Mouse (Mus musculus): ENCODE data around the gene Ap1ar. TPM values are rescaled to one million over a fixed set of nuclear protein-coding genes. Genes with fewer than 3 reads are reported as not detected.

Gene Ap1ar
- polyA plus RNA-seq, 1 experiment from 2014 or later = 26.2 TPM

GRCm38 (mm10) chr3:127868880-127869279 is 31.6 kb upstream of the Ap1ar start:
- no peaks in the 10 kb centered on the region for H3K36me3 ChIP-seq (ENCODE audit: control insufficient read depth, insufficient read depth, low read length)
- H3K4me3 ChIP-seq (ENCODE audit: control insufficient read depth in 1 of 2, insufficient read depth in 1 of 2, low read depth in 1 of 2, low read length in 2 of 2) = no peak overlapping the region
- no peak overlapping the region for H3K9ac ChIP-seq (ENCODE audit: low read length)
- WGBS = 85% methylated on average over 5 of the region's 5 CpGs
- no peak overlapping the region for H3K4me2 ChIP-seq (ENCODE audit: low read length)
- no peaks in the 10 kb centered on the region for H3K4me1 ChIP-seq (ENCODE audit: control insufficient read depth in 2 of 2, insufficient read depth in 2 of 2, low read length in 2 of 2)
- H3K27ac ChIP-seq (replicated peaks in 1 of 2; ENCODE audit: control insufficient read depth in 1 of 2, insufficient read depth in 1 of 2, low read depth in 2 of 2, low read length in 2 of 2) = no peak overlapping the region
- no peak for ATAC-seq (ENCODE audit: insufficient number of reproducible peaks, insufficient read depth, low FRiP score, low read depth)
- H3K27me3 ChIP-seq (ENCODE audit: control insufficient read depth, insufficient read depth, low read length) = no peaks in the 10 kb centered on the region
- H3K9me3 ChIP-seq (ENCODE audit: control insufficient read depth, low read length) = no peaks in the 10 kb centered on the region

- no peak overlapping the region for H3K9ac ChIP-seq (ENCODE audit: low read length)
- H3K27ac ChIP-seq (replicated peaks in 1 of 2; ENCODE audit: control insufficient read depth in 1 of 2, insufficient read depth in 1 of 2, low read depth in 2 of 2, low read length in 2 of 2) = no peak overlapping the region
- H3K4me2 ChIP-seq (ENCODE audit: low read length) = no peak overlapping the region
- 90% methylated on average over 9 of the region's 9 CpGs for WGBS
- no peaks in the 10 kb centered on the region for H3K9me3 ChIP-seq (ENCODE audit: control insufficient read depth, low read length)
- no peak overlapping the region for H3K4me3 ChIP-seq (ENCODE audit: control insufficient read depth in 1 of 2, insufficient read depth in 1 of 2, low read depth in 1 of 2, low read length in 2 of 2)
- no peaks in the 10 kb centered on the region for H3K36me3 ChIP-seq (ENCODE audit: control insufficient read depth, insufficient read depth, low read length)
- no peak for ATAC-seq (ENCODE audit: insufficient number of reproducible peaks, insufficient read depth, low FRiP score, low read depth)
- no peaks in the 10 kb centered on the region for H3K27me3 ChIP-seq (ENCODE audit: control insufficient read depth, insufficient read depth, low read length)
- peaks cover 0 to 3% of the 10 kb centered on the region in 2 experiments; a peak in 2 of 4 replicates for H3K4me1 ChIP-seq (ENCODE audit: control insufficient read depth in 2 of 2, insufficient read depth in 2 of 2, low read length in 2 of 2)
These were observed 30.9 kb upstream of the Ap1ar start for GRCm38 (mm10) chr3:127868046-127868758.

- no peaks in the 10 kb centered on the region for H3K27me3 ChIP-seq (ENCODE audit: control insufficient read depth, insufficient read depth, low read length)
- WGBS = 36% methylated on average over 2 of the region's 2 CpGs
- H3K4me2 ChIP-seq (ENCODE audit: low read length) = no peak overlapping the region
- no peak overlapping the region for H3K27ac ChIP-seq (replicated peaks in 1 of 2; ENCODE audit: control insufficient read depth in 1 of 2, insufficient read depth in 1 of 2, low read depth in 2 of 2, low read length in 2 of 2)
- peaks cover 3% of the 10 kb centered on the region; the same call in 1 of the 2 replicates for H3K9me3 ChIP-seq (ENCODE audit: control insufficient read depth, low read length)
- peaks cover 0 to 3% of the 10 kb centered on the region in 2 experiments; a peak in 2 of 4 replicates for H3K4me1 ChIP-seq (ENCODE audit: control insufficient read depth in 2 of 2, insufficient read depth in 2 of 2, low read length in 2 of 2)
- H3K36me3 ChIP-seq (ENCODE audit: control insufficient read depth, insufficient read depth, low read length) = no peaks in the 10 kb centered on the region
- no peak overlapping the region for H3K9ac ChIP-seq (ENCODE audit: low read length)
- no peak overlapping the region for H3K4me3 ChIP-seq (ENCODE audit: control insufficient read depth in 1 of 2, insufficient read depth in 1 of 2, low read depth in 1 of 2, low read length in 2 of 2)
- ATAC-seq (ENCODE audit: insufficient number of reproducible peaks, insufficient read depth, low FRiP score, low read depth) = no peak
These were observed 26.9 kb upstream of the Ap1ar start for GRCm38 (mm10) chr3:127864242-127864641.

- Histone ChIP-seq H3K27me3 (ENCODE audit: control insufficient read depth, insufficient read depth, low read length) (no peaks in the 10 kb centered on the region), H3K4me2 (ENCODE audit: low read length) (no peak overlapping the region), H3K27ac (replicated peaks in 1 of 2; ENCODE audit: control insufficient read depth in 1 of 2, insufficient read depth in 1 of 2, low read depth in 2 of 2, low read length in 2 of 2) (no peak overlapping the region), H3K36me3 (ENCODE audit: control insufficient read depth, insufficient read depth, low read length) (no peaks in the 10 kb centered on the region), H3K4me1 (ENCODE audit: control insufficient read depth in 2 of 2, insufficient read depth in 2 of 2, low read length in 2 of 2) (peaks cover 0 to 3% of the 10 kb centered on the region in 2 experiments; a peak in 2 of 4 replicates), H3K9me3 (ENCODE audit: control insufficient read depth, low read length) (peaks cover 6% of the 10 kb centered on the region; the same call in 1 of the 2 replicates), H3K4me3 (ENCODE audit: control insufficient read depth in 1 of 2, insufficient read depth in 1 of 2, low read depth in 1 of 2, low read length in 2 of 2) (no peak overlapping the region), H3K9ac (ENCODE audit: low read length) (no peak overlapping the region)
- WGBS = 44% methylated on average over 3 of the region's 3 CpGs
- no peak for ATAC-seq (ENCODE audit: insufficient number of reproducible peaks, insufficient read depth, low FRiP score, low read depth)
These were observed 26.2 kb upstream of the Ap1ar start for GRCm38 (mm10) chr3:127863571-127863970.

- Histone ChIP-seq H3K9ac (ENCODE audit: low read length) (no peak overlapping the region), H3K4me2 (ENCODE audit: low read length) (no peak overlapping the region), H3K4me1 (ENCODE audit: control insufficient read depth in 2 of 2, insufficient read depth in 2 of 2, low read length in 2 of 2) (peaks cover 0 to 3% of the 10 kb centered on the region in 2 experiments; a peak in 2 of 4 replicates), H3K4me3 (ENCODE audit: control insufficient read depth in 1 of 2, insufficient read depth in 1 of 2, low read depth in 1 of 2, low read length in 2 of 2) (no peak overlapping the region), H3K36me3 (ENCODE audit: control insufficient read depth, insufficient read depth, low read length) (no peaks in the 10 kb centered on the region), H3K9me3 (ENCODE audit: control insufficient read depth, low read length) (peaks cover 6% of the 10 kb centered on the region; the same call in 1 of the 2 replicates), H3K27me3 (ENCODE audit: control insufficient read depth, insufficient read depth, low read length) (no peaks in the 10 kb centered on the region), H3K27ac (replicated peaks in 1 of 2; ENCODE audit: control insufficient read depth in 1 of 2, insufficient read depth in 1 of 2, low read depth in 2 of 2, low read length in 2 of 2) (no peak overlapping the region)
- ATAC-seq (ENCODE audit: insufficient number of reproducible peaks, insufficient read depth, low FRiP score, low read depth) = no peak
- WGBS = 78% methylated on average over 4 of the region's 4 CpGs
These were observed 25.2 kb upstream of the Ap1ar start for GRCm38 (mm10) chr3:127862479-127862878.

- H3K27me3 ChIP-seq (ENCODE audit: control insufficient read depth, insufficient read depth, low read length) = no peaks in the 10 kb centered on the region
- peaks cover 6% of the 10 kb centered on the region; the same call in 1 of the 2 replicates for H3K9me3 ChIP-seq (ENCODE audit: control insufficient read depth, low read length)
- H3K4me1 ChIP-seq (ENCODE audit: control insufficient read depth in 2 of 2, insufficient read depth in 2 of 2, low read length in 2 of 2) = peaks cover 0 to 3% of the 10 kb centered on the region in 2 experiments; a peak in 2 of 4 replicates
- no peak overlapping the region for H3K4me2 ChIP-seq (ENCODE audit: low read length)
- H3K9ac ChIP-seq (ENCODE audit: low read length) = no peak overlapping the region
- 87% methylated on average over 11 of the region's 11 CpGs for WGBS
- H3K4me3 ChIP-seq (ENCODE audit: control insufficient read depth in 1 of 2, insufficient read depth in 1 of 2, low read depth in 1 of 2, low read length in 2 of 2) = no peak overlapping the region
- H3K36me3 ChIP-seq (ENCODE audit: control insufficient read depth, insufficient read depth, low read length) = no peaks in the 10 kb centered on the region
- ATAC-seq (ENCODE audit: insufficient number of reproducible peaks, insufficient read depth, low FRiP score, low read depth) = no peak
- H3K27ac ChIP-seq (replicated peaks in 1 of 2; ENCODE audit: control insufficient read depth in 1 of 2, insufficient read depth in 1 of 2, low read depth in 2 of 2, low read length in 2 of 2) = no peak overlapping the region
These were observed 24.0 kb upstream of the Ap1ar start for GRCm38 (mm10) chr3:127861340-127861739.

- Histone ChIP-seq H3K36me3 (ENCODE audit: control insufficient read depth, insufficient read depth, low read length) (no peaks in the 10 kb centered on the region), H3K27me3 (ENCODE audit: control insufficient read depth, insufficient read depth, low read length) (0 out of 2 replicates have a peak, but pooled peaks cover 3% of the 10 kb centered on the region), H3K27ac (replicated peaks in 1 of 2; ENCODE audit: control insufficient read depth in 1 of 2, insufficient read depth in 1 of 2, low read depth in 2 of 2, low read length in 2 of 2) (no peak overlapping the region), H3K4me3 (ENCODE audit: control insufficient read depth in 1 of 2, insufficient read depth in 1 of 2, low read depth in 1 of 2, low read length in 2 of 2) (no peak overlapping the region), H3K9ac (ENCODE audit: low read length) (no peak overlapping the region), H3K4me2 (ENCODE audit: low read length) (no peak overlapping the region), H3K9me3 (ENCODE audit: control insufficient read depth, low read length) (no peaks in the 10 kb centered on the region), H3K4me1 (ENCODE audit: control insufficient read depth in 2 of 2, insufficient read depth in 2 of 2, low read length in 2 of 2) (no peaks in the 10 kb centered on the region)
- no peak for ATAC-seq (ENCODE audit: insufficient number of reproducible peaks, insufficient read depth, low FRiP score, low read depth)
- 22% methylated on average over 15 of the region's 15 CpGs for WGBS
These were observed 16.3 kb upstream of the Ap1ar start for GRCm38 (mm10) chr3:127853431-127854206.
